Mouse (Mus musculus) mouse embryonic stem cell (cell line): ENCODE measurements around the gene Col4a3bp.

Experiments used
- in situ Hi-C, 2 experiments: fragments of 300-500 bp; cut with MboI; formaldehyde crosslinking; loops; 1 replicate in 1 of 2; 3 replicates in 1 of 2; pipeline ENCODE4 v1.14.3; 2019 to 2020; ENCODE audit warnings: low sequenced_read_pairs in 2 of 2, low pct_unique_long_range_greater_than_20kb in 1 of 2, mixed read lengths in 1 of 2; ENCODE audit not compliant: unreplicated experiment in 1 of 2

Gene Col4a3bp

DNA sequence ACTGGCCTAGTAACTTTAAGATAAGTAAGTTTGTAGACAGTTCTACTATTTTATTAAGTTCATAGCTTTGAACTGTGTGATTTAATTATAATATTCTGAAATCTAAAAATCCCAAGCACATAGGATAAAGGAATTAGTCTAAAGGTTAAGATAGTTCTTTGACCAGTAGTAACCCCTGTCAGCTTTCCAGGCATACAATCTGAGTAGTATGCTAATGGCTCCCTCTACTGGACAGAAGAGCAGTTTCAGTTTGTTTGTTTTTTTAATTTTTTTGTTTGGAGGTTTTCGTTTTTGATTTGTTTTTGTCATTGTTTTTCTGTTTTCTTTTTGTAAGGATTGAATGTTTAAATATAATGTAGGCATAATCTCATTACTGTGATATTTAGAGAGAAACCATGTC lies 51.2 kb downstream of the Col4a3bp start:
- in situ Hi-C loops, result loop anchor here in 1 of 2 experiments (10.0 to 25.0 kb wide), 2 partner anchors 169 to 556 kb away; no protein-coding TSS in a partner anchor

DNA sequence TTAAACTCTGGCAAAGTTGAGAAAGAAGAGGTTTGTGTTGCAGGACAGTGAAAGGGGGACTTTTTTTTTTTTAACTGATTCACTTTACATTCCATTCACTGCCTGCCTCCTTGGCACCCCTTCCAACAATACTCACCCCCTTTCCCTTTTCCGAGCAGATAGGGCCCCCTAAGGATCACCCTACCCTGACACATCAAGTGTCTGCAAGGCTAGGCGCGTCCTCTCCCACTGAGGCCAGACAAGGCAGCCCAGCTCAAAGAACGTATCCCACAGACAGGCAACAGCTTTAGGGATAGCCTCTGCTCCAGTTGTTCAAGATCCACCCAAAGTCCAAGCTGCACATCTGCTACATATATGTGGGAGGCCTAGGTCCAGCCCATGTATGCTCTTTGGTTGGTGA lies 51.7 kb downstream of the Col4a3bp start:
- in situ Hi-C loops, result loop anchor here in 1 of 2 experiments (10.0 to 25.0 kb wide), 2 partner anchors 169 to 557 kb away; no protein-coding TSS in a partner anchor

DNA sequence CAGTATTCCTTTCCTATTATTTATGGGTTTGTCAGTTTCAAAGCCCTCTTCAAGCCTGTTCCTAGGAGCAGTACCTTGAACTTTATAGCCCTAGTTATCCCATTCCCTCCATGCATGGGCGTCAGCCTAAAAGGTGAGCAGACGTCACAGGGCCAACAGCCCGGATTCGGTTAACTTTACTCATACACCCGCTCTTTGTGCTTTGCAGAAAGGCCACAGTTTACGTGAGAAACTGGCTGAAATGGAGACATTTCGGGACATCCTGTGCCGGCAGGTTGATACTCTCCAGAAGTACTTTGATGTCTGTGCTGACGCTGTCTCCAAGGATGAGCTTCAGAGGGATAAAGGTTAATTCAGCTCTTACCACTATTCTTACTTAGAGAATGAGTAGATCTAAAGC lies 56.8 kb downstream of the Col4a3bp start:
- in situ Hi-C loops, result loop anchor here in 1 of 2 experiments (10.0 to 25.0 kb wide), 2 partner anchors 174 to 562 kb away; no protein-coding TSS in a partner anchor

DNA sequence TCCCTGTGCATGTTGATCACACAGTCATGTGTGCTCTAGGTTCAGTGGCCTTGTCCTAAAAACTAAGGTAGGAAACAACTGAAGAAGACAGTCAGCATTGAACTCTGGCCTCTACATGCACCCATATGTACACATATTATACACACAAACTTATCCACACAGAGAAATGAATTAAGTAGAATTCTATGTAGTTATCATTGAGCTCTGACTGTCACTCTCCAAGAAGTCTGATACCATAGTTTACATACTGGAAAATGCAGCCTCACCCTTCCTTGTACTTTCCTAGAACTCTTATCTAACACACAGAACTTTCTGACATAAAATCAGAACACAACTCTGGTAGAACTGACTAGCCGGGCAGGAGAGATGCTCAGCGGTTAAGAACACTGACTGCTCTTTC lies 61.8 kb downstream of the Col4a3bp start:
- in situ Hi-C loops, result no loop called here

DNA sequence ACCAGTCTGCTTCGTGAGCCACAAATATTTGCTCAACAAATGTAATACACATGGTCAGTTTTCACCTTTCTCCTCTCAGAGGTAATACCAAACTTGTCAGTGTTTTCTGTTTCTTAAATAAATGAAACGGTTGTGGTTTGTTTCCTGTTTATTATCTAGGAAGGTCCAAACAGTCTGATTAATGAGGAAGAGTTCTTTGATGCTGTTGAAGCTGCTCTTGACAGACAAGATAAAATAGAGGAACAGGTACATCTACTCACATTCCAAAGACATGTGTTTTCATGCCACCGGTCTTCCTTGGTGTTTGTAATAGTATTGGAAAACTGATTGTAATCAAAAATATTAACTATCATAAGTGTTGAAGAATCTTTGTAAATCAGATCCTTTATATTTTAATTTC lies 72.2 kb downstream of the Col4a3bp start:
- in situ Hi-C loops, result no loop called here

DNA sequence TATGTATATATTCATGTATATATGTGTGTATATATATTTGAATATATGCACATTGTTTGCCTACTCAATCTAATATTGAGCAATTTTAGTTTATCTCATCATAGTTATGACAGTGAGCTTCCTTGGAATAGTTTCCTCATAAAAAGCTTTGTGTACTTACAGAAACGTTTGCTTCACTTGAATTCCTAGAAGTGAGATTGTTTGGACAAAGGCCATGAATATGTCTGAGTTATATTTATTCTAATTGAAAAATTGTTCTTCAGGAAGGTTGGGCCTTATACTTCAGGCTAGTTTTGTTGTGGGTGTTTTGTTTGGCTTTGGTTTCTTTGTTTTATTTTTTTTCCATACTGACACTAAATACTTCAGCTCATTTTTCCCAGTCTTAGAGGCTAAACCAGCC lies 78.5 kb downstream of the Col4a3bp start:
- in situ Hi-C loops, result no loop called here

DNA sequence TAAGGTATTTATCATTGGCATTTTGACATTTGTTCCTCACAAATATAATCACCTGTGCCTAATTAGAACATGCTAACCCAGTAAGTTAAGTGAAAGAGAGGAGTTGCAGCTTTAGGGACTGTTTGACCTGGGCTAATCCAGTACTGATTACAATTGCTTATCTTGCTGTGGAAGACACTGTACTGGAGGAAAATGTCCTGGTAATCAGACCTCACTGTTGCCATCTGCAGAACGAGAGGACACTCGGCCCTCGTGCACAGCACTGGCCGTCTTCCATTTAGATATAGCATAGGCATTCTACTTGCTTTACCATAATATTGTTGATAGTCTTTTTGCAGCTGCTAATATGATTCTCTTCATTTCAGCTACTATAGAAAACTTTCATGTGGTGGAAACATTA lies 88.0 kb downstream of the Col4a3bp start:
- in situ Hi-C loops, result no loop called here

DNA sequence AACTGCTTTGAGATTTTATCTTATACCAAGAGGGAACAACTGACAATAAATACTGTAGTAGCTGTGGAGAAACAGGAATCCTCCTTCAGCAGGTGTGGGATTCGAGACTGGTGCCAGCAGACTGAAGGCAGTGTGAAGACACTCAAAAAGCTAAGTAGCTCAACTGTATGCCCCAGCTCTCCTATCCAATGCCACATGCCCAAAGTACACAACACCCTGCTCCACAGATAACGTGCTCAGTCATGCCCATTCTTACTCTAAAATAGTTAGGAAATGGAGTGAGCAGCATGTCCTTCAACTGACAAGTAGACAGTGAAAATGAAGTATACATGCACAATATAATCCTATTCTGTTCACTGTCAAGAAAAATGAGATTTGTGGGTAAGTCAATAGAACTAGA lies 101.8 kb downstream of the Col4a3bp start:
- in situ Hi-C loops, result no loop called here

DNA sequence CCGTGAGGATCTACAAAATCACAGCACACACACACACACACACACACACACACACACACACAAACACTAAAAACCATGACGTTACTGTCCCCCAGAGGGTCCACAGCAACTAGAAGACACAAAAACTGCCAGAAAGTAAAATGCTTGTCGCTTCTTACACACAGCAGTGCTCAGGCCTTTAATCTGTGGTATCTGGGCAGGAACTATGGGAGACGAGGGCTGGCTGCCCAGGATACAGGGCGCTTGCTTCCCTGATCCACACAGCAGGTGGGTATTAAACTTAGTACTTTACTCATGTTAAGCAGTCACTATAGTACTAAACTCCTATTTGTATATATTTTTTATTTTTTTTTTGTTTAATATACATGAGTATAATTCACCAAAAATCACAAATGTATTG lies 103.4 kb downstream of the Col4a3bp start:
- in situ Hi-C loops, result no loop called here

DNA sequence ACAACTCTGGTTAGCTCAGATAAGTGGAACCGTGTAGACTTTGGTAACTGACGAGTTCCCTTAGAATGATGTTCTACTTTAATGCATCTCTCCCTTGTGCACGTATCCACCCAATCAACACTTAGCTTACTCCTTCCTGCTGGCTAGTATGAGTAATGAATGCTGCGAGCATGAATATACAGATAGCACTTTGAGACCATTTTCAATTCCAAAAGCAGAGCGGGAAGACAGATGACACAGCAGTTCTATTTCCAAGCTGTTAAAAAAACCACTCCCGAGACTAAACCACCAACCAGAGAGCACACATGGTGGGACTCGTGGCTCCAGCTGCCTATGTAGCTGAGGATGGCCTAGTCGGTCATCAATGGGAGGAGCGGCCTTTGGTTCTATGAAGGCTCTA lies 110.6 kb downstream of the Col4a3bp start:
- in situ Hi-C loops, result loop anchor here in 1 of 2 experiments (25.0 kb wide), 1 partner anchor 459 kb away; no protein-coding TSS in a partner anchor

DNA sequence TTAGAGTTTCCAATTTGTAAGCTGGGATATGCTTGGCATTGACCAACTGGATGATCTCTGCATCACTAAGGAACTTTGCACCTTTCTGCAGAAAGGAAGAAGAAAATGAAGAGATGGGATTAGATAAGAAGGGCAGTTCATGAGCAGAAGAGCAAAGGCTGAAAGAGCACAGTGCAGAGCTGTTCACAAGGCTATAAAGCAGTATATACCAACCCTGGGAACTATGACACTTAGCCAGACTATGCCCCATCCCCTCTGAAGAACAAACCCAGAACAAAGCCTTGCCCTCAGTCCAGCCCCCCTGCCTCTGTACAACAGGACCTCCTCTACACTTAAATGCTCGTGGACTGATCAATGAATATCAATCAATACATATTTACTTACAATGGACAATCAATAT lies 114.3 kb downstream of the Col4a3bp start:
- in situ Hi-C loops, result loop anchor here in 1 of 2 experiments (25.0 kb wide), 1 partner anchor 456 kb away; no protein-coding TSS in a partner anchor

DNA sequence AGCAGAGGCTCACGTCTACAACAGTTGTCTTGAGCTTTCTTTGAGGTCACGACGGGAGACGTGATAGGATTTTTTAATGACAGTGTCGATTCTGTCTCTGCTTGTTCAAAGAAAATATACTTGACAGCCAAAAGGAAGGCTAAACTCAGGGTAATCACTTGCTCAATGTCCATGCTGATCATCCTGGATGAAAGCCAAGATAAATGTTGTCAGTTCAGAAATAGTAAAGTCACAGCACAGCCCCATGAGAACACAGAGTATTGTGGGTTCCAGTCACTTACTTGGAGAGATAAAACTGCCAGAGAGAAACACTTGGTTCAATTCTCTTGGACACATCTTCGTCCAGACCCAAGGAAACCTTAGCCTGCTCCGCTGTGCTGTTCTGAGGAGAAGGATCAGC lies 116.5 kb downstream of the Col4a3bp start:
- in situ Hi-C loops, result loop anchor here in 1 of 2 experiments (25.0 kb wide), 1 partner anchor 453 kb away; no protein-coding TSS in a partner anchor

DNA sequence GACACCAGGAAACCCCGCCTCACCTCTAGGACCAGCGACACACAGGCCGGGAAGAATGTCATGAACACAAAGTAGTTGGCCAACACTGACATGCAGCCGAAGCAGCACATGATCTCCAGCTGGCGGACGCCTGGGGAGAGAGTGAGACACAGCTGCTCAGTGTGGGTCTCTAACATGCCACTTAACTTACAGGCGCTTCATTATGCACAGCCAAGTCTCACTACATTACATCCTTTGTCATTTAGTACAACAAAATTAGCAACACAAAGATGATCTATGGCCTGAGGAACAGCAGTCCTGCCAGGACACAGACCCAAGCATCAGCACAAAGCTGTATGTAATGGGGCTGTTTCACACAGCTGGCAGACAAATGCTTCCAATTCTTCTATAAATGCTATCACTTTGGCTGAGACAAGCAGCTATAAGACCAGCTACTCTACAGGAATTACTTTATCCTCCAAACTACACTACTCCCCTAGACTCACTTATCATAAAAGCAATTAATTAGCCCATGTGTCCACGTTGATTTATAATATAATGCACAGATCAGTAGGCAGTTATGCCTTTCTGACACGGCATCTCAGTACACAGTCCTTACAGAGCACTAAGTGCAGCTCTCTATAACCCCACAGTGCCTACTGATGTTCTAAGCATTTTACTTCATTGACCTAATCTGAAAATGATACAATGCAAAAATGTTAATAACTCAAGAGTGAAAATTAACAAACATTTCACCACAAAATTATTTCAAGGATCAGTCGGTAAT lies 117.9 kb downstream of the Col4a3bp start:
- in situ Hi-C loops, result loop anchor here in 1 of 2 experiments (25.0 kb wide), 1 partner anchor 452 kb away; no protein-coding TSS in a partner anchor

DNA sequence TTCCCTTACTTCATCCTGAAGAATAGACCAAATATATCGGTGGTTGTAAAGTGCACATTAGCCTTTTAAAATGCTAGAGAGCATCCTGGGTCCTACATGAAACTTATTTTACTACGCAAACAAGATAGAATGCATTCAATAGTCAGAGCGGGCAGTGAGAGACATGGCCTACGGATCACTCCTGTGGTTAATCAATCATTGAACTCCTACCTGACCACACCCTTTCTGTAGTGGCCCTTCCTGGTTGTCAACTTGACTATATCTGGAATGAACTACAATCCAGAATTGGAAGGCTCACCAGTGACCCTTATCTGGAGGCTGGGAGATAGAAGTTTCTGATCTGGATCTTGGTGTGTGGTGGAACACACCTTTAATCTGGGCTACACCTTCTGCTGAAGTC lies 120.7 kb downstream of the Col4a3bp start:
- in situ Hi-C loops, result loop anchor here in 1 of 2 experiments (25.0 kb wide), 1 partner anchor 449 kb away; no protein-coding TSS in a partner anchor

DNA sequence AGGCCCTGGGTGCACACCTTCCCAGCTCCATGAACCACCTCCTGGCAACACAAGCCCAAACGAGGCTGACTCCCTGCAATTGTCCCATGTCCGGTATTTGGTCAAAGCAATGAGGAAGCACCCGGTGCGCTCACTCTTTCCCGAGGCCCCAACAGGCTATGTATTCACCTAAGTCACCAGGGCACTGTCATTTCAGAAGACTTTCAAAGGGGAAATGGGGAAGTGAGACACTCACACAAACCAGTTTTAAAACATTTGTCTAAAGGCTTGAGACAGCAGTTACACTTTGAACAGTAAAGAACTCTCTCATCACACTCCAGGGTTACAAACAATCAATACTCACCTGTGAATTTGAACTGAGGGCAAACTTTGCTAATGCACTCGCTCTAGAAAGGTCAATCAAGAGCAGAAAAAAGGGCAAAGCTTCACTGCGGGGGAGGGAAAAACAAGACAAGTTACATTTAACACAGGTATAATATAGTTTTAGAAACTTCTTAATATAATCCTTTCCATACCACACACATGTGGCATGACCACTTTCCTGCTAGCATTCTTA lies 122.1 kb downstream of the Col4a3bp start:
- in situ Hi-C loops, result loop anchor here in 1 of 2 experiments (25.0 kb wide), 1 partner anchor 448 kb away; no protein-coding TSS in a partner anchor

DNA sequence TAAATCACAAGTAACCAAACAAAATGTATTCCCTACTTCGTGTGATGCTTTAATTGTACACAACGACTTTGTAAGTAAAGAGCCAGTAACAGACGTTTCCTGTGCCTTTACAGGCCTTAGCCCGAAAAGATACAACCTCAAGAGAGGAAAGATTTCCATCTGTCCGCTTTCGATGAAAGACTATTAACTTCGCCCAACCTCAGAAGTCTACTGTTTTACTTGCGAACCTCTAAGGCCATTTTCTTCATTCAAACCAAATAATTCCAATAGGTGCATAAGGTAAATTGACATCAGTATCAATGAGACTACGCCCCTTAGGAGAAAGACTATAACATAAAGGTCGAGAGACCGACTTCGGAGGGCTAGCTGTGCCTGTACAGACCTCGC lies 127.6 kb downstream of the Col4a3bp start:
- in situ Hi-C loops, result loop anchor here in 1 of 2 experiments (25.0 kb wide), 1 partner anchor 442 kb away; no protein-coding TSS in a partner anchor

DNA sequence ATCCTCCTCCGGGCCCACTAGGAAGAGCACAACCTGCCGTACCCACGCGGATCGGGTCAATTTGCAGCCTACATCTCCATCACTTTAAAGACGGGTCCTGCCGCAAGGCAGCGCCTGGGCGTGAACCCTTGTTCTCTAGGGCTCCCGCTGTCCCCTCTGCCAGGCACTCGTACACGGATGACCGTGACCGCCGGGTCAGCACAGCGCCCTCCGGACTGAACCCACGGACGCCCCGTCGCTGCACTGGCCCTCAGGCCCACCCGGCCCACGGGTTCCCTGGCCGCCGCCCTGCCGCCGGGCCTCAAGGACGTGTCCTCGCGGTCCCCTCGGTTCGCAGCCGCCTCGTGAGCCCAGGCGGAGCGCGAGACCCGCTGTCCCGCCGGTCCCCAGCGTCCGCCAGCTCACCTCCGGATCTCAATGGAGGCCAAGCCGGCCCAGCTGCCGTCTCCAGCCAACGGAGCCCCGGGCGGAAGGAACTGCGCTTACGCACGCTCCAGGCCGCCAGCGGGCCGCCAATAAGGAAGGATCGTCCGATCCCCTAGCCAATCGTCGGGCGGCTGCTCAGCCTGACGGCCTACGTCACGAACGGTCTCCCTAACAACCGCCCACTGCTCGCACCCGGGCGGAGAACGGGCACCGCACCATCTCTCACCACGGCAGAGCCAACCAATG lies 128.1 kb downstream of the Col4a3bp start, which contains the start of gene Hmgcr:
Gene Hmgcr (minus strand): TSS at position 531 of the 672 bp plus-strand sequence.
- in situ Hi-C loops, result loop anchor here in 1 of 2 experiments (25.0 kb wide), 1 partner anchor 442 kb away; no protein-coding TSS in a partner anchor

DNA sequence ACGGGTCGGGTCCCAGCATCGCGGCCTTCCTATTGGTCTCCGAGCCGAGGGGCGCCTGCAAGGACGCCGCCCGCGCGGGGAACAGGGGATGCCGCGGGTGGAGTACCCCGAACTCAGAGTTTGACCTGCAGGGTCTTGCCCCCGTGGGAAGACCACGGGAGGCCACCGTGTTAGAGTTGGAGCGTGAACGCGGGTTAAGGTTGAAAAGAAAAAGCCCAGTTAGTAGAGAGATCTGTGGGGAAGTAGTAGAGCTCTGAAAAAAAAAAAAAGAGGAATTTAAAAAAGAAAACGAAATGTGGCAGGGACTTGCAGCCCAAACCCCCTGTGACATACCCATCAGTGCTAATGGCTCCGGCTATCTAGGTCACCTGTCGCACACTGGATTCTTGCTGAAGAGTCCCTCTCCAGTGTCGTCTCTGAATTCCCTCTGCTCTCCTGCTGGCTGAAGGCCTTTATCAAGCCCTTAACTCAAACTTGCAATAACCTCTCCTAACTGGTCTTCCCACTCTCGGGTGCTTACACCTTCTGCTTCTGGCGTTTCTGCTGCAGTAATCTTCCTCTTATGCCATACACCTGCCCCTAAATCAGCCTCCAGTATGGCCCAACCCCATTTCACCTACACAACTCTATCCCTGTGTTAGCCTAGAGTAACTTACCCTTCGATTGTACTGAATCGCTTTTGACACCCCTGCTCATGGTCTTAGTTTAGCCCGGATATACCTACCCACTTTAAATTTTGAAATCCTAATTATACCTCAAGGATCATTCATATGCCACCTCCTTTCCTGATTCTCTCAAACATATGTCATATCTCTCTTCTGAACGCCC lies 128.9 kb downstream of the Col4a3bp start:
- in situ Hi-C loops, result loop anchor here in 1 of 2 experiments (25.0 kb wide), 1 partner anchor 441 kb away; no protein-coding TSS in a partner anchor
